Mouse (Mus musculus): ENCODE measurements around the gene Dda1.
"Not testable (repeated sequence)": the region's sequence is repeated elsewhere in the genome, so short reads cannot be mapped to it uniquely, and the experiment has no call there.

The Dda1 gene

DNA sequence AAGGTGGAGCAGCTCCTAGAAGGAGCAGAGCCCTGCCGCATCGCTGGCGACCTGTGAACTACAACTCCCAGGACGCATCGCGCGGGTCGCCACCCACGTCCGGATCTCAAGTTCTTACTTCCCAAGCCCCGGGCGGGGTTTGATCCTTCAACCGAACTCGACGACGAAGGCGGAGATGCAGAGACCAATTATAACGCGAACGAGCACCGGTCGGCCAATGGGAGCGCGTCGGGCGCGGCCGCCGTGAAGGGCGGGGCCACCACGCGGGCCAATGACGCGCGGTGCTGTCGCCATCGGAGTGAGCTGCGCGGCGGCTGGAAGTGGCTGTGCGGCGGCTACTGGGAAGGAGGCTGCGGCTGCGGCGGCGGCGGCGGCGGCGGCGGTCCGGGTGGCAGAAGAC lies at the start of gene Dda1:
Gene Dda1, plus strand, starts transcription at position 284 of the 400 bp plus-strand sequence.
- DNase-seq (ENCODE audit: low spot score) = peak; percentile 97

DNA sequence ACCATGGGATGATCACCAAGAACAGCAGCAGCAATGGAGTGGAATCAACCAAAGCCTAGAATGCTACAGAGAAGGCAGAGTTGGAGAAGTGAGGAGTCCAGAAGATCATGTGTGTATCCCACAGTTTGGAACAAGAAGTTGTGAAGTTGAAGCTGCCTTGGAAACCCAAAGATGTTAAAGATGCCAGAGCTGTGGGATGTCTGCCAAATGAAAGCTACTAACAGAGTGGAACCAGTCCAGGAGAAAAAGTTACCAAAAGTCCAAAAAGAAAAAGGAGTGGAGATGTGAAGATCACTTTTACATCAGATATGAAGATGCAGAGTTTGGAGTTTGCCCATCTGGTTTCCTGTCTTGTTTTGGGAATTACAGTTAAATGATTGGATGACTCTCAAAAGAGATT lies 46.9 kb upstream of the Dda1 start:
- no peak for DNase-seq (ENCODE audit: low spot score)

DNA sequence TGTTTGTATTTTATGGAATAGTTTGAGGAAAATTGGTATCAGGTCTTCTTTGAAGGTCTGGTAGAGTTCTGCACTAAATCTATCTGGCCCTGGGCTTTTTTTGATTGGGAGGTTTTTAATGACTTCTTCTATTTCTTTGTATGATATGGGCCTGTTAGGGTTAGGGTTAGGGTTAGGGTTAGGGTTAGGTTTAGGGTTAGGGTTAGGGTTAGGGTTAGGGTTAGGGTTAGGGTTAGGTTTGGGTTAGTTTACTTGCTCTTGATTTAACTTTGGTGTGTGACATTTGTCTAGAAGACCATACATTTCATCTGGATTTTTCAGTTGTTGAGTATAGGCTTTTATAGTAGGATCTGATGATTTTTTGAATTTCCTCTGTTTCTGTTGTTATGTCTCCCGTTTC lies 36.1 kb upstream of the Dda1 start:
- not testable (repeated sequence) for DNase-seq (ENCODE audit: low spot score)

DNA sequence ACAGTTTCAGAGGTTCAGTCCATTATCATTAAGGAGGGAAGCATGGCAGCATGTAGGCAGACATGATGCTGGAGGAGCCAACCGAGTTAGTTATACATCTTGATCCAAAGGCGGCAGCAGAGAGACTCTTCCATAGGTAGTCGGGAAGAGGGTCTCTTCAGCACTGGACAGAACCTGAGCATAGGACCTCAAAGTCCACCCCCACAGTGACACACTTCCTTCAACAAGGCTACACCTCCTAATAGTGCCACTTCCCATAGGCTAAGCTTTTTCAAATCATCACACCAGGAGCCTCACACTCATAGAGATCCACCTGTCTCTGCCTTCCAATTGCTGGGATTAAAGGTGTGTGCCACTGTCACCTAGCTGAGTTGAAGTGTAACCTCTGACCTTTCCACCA lies 32.0 kb upstream of the Dda1 start:
- no peak for DNase-seq (ENCODE audit: low spot score)

DNA sequence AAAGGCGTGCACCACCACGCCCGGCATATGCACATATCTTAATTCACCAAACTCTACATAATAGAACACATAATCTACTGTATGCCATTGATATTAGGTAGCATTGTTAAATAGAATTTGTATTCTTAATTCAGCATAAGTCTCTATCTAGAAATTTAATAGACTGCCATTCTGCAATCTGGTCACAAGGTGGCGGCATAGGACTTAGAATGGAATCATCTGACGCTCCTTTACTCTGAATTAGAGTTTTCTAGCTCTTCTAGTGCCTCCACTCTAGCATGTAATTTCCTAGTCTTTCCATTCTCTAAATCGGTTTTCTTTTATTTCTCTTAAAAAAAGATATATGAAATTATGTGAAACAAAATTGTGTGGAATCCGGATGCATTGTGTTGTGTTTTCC lies 27.6 kb upstream of the Dda1 start:
- no peak for DNase-seq (ENCODE audit: low spot score)

DNA sequence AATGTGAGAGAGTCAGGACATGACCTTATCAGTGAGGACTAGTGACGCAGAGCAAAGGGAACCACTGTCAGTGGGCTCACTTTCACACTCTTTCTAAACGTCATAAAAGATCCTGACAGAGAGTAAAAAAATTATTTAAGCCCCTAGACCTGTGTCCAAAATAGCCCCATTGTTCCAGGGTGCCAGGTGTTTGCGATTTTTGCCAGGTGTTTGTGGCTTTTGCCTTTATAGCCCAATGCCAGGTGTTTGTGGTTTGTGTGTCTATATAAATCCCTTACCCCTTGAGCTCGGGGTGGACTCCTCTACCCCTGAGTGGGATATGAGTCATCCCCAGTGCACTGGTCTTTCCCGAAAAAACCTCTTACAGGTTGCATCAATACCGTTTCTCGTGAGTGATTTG lies 23.9 kb upstream of the Dda1 start:
- no peak for DNase-seq (ENCODE audit: low spot score)

DNA sequence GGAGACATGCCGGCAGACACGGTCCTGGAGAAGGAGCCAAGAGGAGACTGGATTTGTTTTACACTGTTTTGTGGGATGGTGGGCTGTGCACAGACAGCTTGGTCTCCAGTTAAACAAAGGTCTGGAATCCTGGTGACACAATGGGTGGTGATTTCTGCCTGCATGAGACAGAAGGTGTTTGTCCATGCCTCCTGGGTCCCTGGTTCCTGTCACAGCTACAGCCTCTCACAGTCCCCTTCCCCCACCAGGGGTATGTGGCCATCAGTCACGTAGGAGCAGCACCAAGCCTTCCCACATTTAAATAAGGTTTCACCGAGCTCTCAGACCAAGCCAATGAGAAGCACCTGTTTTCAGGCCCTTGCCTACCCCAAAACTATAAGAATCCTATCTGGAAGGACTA lies 17.7 kb upstream of the Dda1 start:
- no peak for DNase-seq (ENCODE audit: low spot score)

DNA sequence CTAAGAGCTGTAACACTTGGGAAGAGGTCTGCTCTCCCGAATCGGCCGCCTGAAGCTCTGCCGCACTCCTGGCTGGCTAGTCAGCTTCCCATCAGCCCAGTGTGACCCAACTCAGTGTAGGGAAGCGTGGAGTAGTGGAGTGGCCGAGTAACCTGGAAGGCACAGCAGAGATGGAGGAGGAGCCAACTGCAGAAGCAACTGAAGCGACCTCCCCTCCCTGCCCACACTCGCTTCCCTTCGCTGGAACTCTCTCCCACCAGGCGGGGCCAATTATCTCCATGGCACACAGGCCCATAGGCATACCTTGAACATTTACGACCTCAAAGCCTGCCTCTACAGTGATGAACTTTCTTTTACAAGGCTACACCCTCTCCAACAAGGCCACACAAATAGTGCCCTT lies 17.2 kb upstream of the Dda1 start:
- DNase-seq (ENCODE audit: low spot score) = no peak

DNA sequence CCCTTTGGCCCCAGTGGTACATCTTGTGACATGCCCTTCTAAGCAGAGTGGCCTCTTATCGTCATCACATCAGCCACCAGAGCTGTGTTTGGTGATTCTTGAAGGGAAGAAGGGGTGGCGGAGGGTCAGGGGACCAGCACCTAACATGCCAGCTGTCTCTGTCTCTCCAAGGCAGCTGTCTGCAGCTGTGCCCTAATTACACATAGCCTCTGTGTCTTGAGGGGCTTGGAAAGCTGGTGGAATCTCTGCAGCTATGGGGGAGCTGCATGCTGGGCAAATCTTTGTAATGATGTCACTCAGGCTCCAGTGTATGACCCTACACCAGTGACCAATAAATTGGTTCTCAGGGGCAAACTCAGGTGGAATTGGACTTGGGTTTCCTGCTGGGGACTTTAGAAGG lies 16.3 kb upstream of the Dda1 start:
- DNase-seq (ENCODE audit: low spot score) = no peak

DNA sequence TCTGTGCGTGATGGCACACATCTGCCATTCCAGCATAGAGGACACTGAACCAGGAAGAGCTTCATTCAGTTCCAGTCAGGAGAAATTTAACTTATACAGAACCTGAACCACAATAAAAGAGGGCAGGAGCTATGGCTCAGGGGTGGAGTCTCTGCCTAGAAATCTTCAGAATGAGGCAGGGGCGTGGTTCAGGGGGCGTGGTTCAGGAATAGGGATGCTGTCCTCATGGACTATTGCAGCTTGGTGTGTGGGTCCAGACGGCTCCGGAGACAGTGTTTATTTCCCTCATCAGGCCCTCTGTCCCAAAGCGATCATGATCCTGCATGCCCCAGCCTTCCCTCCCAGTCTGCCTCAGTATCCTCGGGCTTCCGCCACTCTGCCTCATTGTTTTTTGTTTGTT lies 14.3 kb upstream of the Dda1 start:
- DNase-seq (ENCODE audit: low spot score) = no peak

DNA sequence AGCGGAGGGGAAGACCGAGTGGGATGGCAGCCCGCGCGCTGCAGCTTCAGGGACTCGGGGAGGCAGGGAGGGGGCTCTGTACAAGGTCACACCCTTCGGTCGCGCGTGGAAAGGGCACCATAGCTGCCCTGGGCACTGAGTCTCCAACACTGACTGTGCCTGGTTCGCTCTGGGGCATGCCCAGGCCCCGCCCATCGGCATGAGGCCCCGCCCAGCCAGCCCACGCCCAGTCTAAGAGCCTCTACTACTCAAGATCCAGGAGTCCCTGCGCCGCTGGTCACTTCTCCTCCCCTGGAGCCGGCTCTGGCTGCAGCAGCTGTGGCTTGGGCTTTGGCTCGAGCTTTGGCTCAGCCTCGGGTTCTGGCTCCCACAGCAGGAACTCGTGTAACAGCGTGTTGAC lies 12.1 kb upstream of the Dda1 start:
- no peak for DNase-seq (ENCODE audit: low spot score)

DNA sequence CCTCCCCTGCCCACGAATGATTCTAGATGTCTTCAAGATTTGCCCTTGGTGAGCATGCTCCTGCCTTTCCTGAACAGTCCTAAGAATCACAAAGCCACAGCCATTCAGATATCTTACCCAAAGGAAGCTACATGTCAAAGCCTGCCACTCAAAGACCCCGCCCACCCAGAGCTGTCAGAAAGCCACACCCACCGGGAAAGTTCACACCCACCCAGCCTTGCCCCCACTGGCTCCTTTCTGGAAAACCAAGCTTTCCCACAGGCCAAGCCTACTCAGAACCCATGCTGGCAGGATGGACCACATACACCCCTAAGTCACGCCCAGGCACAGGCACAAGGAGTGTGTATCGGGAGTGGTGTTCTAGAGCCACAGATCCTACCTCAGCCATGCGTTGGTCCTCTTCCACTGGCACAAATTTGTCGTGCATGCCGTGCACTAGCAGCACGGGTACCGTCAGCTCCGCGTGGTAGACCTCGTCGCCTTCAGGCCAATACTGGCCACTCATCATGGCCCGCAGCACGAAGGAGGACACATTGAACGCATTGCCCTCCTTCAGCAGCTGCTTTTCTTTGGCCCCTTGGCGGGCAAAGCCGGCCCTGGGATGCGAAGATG lies 11.2 kb upstream of the Dda1 start:
- no peak for DNase-seq (ENCODE audit: low spot score)

DNA sequence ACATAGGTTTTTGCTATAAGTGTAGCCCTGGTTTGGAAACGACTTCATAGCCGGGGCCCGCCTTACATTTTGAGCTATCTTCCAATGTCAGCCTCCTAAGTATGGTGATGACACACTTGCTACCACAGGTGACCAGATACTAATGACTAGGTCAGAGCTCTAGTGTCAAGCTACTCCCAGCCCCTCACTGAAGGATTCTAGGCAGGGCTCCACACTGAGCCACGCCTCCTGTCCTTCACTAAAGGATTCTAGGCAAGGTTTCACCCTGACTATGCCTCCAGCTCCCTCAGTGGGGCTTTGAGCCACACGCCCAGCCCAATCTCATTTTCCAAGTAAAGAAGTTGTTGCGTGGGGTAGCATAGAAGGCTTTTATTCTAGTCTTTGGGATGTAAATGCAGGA lies 8.3 kb upstream of the Dda1 start:
- DNase-seq (ENCODE audit: low spot score) = no peak

DNA sequence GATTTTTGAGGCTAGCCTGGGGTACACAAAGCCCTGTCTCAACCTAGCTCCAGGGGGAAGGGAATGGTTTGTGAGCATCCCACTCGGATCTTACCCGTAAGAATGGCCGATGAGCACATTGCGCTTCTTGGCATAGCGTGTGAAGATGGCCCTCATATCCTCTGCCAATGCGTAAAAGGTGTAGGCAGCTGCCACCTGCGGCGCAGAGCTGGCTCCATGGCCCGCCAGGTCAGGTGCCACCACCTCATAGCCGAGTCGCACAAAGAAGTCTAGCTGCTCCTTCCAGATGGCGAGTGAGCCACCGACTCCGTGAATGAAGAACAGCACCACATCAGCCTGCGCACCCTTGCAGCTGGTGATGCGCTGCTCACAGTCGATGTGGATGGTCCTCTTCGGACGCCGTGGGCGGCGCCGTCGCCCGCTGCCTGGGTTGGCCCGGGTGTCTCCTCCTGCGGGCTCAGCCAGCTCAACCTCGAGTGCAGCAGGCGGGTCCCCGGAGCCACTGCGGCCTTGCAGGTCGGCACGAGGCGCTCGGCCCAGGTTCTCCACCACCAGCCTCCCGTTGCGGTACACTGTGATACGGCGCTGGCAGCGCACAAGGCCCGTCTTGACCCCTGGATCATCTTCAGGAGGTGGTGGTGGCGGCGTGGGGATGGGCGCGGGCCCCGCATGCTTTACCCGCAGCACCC lies 7.7 kb upstream of the Dda1 start:
- peak; percentile 3 for DNase-seq (ENCODE audit: low spot score)

DNA sequence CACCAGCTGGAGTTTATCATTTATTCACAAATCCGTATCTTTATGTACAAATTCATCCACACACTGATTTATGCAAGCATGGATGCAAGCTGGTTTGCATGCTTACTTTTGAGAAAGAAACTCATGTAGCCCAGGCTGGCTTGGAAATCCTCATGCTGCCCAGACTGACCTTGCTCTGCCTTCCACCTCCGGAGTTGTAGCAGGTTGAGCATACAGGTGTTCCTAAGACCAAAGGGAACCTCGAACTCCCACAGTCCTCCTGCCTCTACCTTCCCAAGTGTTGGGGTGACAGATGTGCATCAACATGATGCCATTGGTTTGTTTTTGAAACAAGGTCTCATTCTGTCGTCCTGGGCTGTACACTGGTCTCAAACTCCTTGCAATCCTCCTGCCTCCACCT lies 6.8 kb upstream of the Dda1 start:
- DNase-seq (ENCODE audit: low spot score) = no peak

DNA sequence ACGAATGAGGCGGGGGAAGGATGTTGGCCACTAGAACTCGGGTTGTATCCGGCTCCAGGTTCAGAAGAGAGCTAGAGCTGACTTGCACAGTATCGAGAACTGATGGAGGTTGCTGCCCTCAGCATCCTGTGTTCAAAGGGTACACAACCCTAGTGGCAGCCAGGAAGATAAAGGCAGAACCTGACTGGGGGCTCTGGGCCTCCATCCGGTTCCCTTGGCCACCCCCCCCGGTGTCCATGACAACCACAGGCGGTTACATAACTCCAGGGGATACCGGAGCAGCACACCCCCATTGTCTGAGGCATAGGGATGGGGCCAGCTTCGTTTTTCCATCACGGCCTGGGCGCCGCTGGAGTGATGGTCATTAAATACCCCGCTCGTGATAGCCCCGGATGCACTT lies 6.2 kb upstream of the Dda1 start:
- peak; percentile 11 for DNase-seq (ENCODE audit: low spot score)

DNA sequence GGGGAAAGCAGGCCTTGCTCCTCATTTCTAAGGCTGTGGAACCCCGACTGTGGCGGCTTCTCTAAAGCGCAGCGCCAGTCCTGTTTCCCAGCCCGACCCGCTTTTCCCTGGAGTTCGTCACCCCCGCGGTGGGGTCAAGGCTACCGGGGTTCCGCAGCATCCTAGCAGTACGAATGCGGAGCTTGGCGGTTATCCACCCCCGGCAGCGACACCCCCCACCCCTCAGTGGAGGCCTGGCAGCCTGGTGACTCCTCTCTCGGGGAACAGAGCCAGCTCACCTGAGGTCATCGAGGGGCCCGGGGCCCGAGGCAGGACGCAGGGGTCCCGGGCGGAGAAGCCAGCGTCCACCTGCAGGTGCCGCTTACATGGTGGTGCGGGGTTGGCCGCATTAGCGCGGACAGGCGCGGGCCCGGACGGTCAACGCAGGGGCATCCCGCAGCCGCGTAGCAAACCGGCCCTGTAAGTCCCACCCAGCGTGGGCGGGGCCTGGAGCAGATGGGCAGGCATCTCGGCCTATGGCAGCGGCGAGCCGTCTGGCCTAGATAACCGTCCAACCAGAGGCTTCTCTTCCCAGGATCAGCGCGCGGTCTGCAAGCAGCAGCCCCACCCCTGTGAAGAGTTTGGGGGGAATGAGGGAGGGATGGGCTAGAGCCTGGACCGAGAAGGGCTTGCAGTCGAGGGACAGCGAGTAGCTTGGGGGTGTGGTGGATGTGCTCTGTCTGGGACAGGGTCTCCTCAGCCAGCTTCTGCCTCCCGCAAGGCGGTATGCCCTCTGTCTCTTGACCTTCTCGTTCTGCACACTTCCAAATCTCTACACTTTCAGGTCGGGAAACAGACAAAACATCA lies 5.6 kb upstream of the Dda1 start, which contains the start of gene Abhd8:
Gene Abhd8, minus strand, starts transcription at position 468 of the 846 bp plus-strand sequence.
- DNase-seq (ENCODE audit: low spot score) = peak; percentile 94

DNA sequence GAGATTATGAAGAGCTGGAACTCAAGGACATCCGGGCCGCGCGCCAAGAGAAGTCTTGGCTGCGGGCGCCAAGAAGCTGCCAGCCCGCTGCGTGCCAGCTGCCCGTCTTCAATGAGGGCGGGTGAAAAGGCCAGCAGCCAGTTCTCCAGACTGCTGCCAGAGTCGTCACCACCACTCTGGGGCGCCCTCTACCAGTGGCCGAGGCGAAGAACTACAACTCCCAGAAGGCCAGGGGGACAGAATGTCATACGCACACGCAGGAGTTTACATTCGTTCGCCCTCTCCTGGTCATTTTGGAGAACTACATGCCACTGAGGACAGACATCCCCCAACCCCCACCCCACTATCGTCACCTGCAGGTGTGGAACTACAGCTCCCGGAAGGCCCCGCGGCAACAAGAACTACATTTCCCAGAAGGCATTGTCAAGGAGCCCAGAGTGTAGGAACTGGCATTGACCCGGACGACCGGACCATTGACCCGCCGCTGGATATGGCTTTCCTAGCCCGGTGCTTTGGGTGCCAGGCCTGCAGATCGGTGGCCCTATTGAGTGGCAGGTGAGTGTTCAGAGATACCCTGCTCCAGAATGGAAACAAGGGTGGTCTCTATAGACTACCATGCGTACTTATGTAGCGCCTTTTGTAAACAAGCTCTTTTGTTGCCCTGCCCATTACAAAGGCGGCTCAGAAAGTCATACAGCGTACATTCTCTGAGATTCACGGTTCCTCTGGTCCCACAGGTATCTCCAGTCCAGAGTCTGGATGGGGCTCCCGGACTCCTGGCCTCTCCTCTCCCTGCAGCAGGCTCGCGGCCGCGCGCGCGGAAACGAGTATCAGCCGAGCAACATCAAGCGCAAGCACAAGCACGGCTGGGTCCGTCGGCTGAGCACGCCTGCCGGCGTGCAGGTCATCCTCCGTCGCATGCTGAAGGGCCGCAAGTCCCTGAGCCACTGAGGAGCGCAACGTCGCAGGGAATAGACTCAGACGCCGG lies 4.2 kb upstream of the Dda1 start, which contains the start of gene Mrpl34:
Gene Mrpl34, plus strand, starts transcription at position 447 of the 988 bp plus-strand sequence.
- DNase-seq (ENCODE audit: low spot score) = peak; percentile 99

DNA sequence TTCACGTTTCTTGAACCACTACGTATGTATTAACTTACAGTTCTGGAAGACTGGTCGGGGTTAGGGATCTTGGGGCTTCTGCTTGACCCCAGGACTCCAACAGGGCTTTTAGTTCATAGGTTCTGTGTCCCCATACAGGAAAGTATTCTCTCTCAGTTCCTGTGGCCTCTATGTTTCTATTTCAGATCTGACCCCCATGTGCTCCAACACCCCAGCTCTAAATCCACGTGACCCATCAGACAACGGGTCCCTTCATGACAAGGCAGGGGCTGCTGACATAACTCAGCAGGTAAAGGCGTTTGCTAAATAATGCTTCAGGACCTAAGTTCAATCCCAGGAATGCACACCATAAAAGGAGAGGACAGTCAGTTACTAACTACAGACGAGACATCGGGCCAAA lies 3.3 kb upstream of the Dda1 start:
- no peak for DNase-seq (ENCODE audit: low spot score)

DNA sequence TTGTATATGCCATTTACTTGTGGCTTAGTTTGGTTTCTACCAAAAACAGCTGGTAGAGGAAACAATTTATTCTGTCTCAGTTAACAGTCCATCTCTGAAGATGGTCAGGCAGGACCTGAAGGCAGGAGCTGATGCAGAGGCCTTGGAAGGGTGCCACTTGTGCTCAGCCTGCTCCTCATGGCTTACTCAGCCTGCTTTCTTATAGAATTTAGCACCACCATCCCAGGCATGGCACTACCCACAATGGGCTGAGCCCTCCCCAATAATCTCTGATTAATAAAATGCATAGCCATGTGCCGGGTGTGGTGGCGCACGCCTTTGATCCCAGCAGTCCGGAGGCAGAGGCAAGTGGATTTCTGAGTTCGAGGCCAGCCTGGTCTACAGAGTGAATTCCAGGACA lies 2.8 kb upstream of the Dda1 start:
- peak; percentile 9 for DNase-seq (ENCODE audit: low spot score)

DNA sequence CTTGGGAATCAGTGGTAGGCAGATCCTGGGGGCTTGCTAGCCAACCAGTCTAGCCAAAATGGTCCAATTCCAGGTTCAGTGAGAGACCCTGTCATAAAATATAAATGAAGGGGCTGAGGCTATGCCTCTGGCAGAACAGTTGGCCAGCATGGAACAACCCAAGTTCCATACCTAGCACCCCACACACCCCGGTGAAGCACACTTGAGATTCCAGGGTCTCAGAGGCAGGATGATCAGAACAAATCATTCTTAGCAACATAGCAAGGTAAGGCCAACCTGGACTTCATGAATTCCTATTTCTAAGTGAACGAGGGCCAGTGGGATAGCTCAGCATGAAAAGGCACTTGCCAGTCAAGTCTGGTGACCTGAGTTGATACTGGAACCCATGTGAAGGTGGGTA lies 1.8 kb upstream of the Dda1 start:
- no peak for DNase-seq (ENCODE audit: low spot score)

DNA sequence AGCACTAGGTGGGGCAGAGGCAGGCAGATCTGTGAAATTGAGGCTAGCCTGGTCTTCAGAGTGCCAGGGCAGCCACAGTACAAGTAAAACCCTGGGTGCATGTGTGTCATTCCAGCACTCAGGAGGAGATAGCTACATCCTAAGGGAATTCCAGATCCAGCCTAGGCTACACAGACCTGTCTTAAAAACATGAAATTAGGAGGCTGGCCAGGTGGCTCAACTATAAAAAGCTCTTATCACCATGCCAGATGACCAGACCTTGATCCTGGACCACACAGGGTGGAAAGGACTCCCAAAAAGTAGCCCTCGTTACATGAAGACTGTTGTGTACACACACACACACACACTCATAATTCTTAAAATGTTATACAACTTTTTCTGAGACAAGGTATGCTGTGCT lies 998 bp upstream of the Dda1 start:
- DNase-seq (ENCODE audit: low spot score) = no peak

All from ovary, adult 18-20 months (tissue).